Mouse (Mus musculus): ENCODE results near the gene Hectd4. TPM values are rescaled to one million over a fixed set of nuclear protein-coding genes. Genes with fewer than 3 reads are reported as not detected.
"Not testable (repeated sequence)": the region's sequence is repeated elsewhere in the genome, so short reads cannot be mapped to it uniquely, and the experiment has no call there.

Hectd4 gene
- polyA plus RNA-seq, 1 experiment from 2014 or later = 7.3 TPM

GRCm38 (mm10) chr5:121330154-121330816, 110.3 kb downstream of the Hectd4 start:
- peak overlapping the region; percentile 23; the same call in 1 of the 2 replicates for H3K27ac ChIP-seq (ENCODE audit: low read depth, low read length)
- H3K4me2 ChIP-seq = peak overlapping the region; percentile 50; the same call in 1 of the 2 replicates
- not testable (repeated sequence) for H3K4me1 ChIP-seq (ENCODE audit: control insufficient read depth, insufficient read depth, low read length); H3K27me3 ChIP-seq (ENCODE audit: control insufficient read depth, insufficient read depth, low read length); ATAC-seq (replicated peaks; ENCODE audit: insufficient number of reproducible peaks, low FRiP score, low TSS enrichment); H3K9me3 ChIP-seq (replicated peaks; ENCODE audit: control insufficient read depth, low read length); H3K9ac ChIP-seq (ENCODE audit: low read depth, low read length)
- peaks cover 29% of the 10 kb centered on the region for H3K36me3 ChIP-seq (ENCODE audit: control insufficient read depth, insufficient read depth, low read length)
- WGBS (ENCODE audit: insufficient replicate concordance) = 66% methylated on average over 6 of the region's 19 CpGs
- H3K4me3 ChIP-seq (ENCODE audit: low read depth, low read length) = peak overlapping the region; percentile 20

DNA sequence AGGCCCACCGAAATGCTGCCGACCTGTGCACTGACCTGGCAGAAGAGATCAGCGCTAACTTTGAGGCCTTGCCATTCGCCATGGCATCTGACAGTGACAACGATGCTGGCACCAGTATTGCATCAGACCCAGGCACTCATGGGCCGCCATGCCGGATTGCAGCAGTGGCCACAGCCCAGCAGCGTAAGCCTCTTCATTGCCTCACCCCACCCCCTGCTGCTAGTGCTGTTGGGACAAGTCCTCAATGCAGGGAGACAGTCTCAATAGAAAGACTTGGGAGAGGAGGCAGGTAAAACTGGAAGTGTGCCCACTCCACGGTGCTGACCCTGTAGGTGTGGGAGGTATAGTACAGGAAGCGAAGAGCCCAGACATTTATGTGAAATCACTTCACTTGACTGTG, 111.7 kb downstream of the Hectd4 start:
- no peak overlapping the region for H3K4me3 ChIP-seq (ENCODE audit: low read depth, low read length)
- ATAC-seq (replicated peaks; ENCODE audit: insufficient number of reproducible peaks, low FRiP score, low TSS enrichment) = no peak
- 93% methylated on average over 10 of the region's 10 CpGs for WGBS (ENCODE audit: insufficient replicate concordance)
- no peaks in the 10 kb centered on the region for H3K27me3 ChIP-seq (ENCODE audit: control insufficient read depth, insufficient read depth, low read length)
- H3K4me1 ChIP-seq (ENCODE audit: control insufficient read depth, insufficient read depth, low read length) = no peaks in the 10 kb centered on the region
- H3K27ac ChIP-seq (ENCODE audit: low read depth, low read length) = no peak overlapping the region
- no peak overlapping the region for H3K4me2 ChIP-seq
- no peaks in the 10 kb centered on the region for H3K9me3 ChIP-seq (replicated peaks; ENCODE audit: control insufficient read depth, low read length)
- H3K9ac ChIP-seq (ENCODE audit: low read depth, low read length) = no peak overlapping the region
- H3K36me3 ChIP-seq (ENCODE audit: control insufficient read depth, insufficient read depth, low read length) = peaks cover 33% of the 10 kb centered on the region

GRCm38 (mm10) chr5:121333976-121334375, 114.0 kb downstream of the Hectd4 start:
- H3K36me3 ChIP-seq (ENCODE audit: control insufficient read depth, insufficient read depth, low read length) = peaks cover 35% of the 10 kb centered on the region
- 93% methylated on average over 9 of the region's 9 CpGs for WGBS (ENCODE audit: insufficient replicate concordance)

DNA sequence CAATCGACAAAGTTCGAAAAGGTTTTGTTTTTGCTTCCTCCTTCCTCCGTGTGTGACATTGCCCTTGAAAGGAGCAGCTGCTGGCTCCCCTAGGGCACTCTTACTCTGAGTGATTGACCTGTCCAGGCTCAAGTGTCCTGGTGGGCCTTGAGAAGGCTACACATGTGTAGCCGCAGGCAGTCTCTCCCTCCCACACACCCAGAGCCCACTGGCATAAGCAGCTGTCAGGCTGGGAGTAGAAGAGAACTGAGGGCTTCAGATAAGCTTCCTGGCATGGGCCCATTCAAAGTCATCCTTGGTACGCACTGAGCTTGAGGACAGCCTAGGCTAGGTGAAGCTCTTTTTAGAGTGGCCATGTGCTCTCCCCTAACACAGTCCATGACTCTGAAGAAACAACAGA, 114.4 kb downstream of the Hectd4 start:
- H3K4me1 ChIP-seq (ENCODE audit: control insufficient read depth, insufficient read depth, low read length) = no peaks in the 10 kb centered on the region
- H3K4me3 ChIP-seq (ENCODE audit: low read depth, low read length) = no peak overlapping the region
- H3K36me3 ChIP-seq (ENCODE audit: control insufficient read depth, insufficient read depth, low read length) = peaks cover 36% of the 10 kb centered on the region
- no peak overlapping the region for H3K27ac ChIP-seq (ENCODE audit: low read depth, low read length)
- H3K27me3 ChIP-seq (ENCODE audit: control insufficient read depth, insufficient read depth, low read length) = no peaks in the 10 kb centered on the region
- 82% methylated on average over 5 of the region's 5 CpGs for WGBS (ENCODE audit: insufficient replicate concordance)
- no peak overlapping the region for H3K4me2 ChIP-seq
- H3K9me3 ChIP-seq (replicated peaks; ENCODE audit: control insufficient read depth, low read length) = no peaks in the 10 kb centered on the region
- ATAC-seq (replicated peaks; ENCODE audit: insufficient number of reproducible peaks, low FRiP score, low TSS enrichment) = no peak
- H3K9ac ChIP-seq (ENCODE audit: low read depth, low read length) = no peak overlapping the region; the same call in 1 of the 2 replicates

More at GRCm38 (mm10) chr5:121333976-121334375, 114.0 kb downstream of the Hectd4 start:
- H3K27me3 ChIP-seq (ENCODE audit: control insufficient read depth, insufficient read depth, low read length) = no peaks in the 10 kb centered on the region
- ATAC-seq (replicated peaks; ENCODE audit: insufficient number of reproducible peaks, low FRiP score, low TSS enrichment) = no peak
- H3K4me2 ChIP-seq = no peak overlapping the region
- no peak overlapping the region for H3K4me3 ChIP-seq (ENCODE audit: low read depth, low read length)
- no peaks in the 10 kb centered on the region for H3K4me1 ChIP-seq (ENCODE audit: control insufficient read depth, insufficient read depth, low read length)
- H3K27ac ChIP-seq (ENCODE audit: low read depth, low read length) = no peak overlapping the region
- no peak overlapping the region for H3K9ac ChIP-seq (ENCODE audit: low read depth, low read length)
- no peaks in the 10 kb centered on the region for H3K9me3 ChIP-seq (replicated peaks; ENCODE audit: control insufficient read depth, low read length)

DNA sequence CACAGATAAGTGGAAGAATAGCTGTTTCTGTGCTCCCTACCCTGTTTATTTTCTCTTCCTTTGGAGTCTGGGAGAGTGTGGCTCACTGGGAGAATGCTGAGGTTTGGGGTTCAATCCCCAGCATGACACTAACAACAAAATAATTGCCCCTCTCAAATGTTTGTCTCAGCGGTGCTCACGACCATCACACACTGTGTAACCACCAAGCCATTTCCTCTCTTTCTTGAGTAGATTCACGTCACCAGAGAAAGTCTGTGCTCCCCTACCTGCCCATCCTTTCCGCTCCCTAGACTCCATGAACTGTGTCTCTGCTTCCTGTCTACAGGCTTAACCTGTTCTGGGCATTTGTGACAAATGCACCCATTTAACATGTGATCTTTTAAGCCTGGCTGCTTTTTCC, 115.4 kb downstream of the Hectd4 start:
- Histone ChIP-seq H3K9ac (ENCODE audit: low read depth, low read length) (no peak overlapping the region), H3K9me3 (replicated peaks; ENCODE audit: control insufficient read depth, low read length) (no peaks in the 10 kb centered on the region), H3K27me3 (ENCODE audit: control insufficient read depth, insufficient read depth, low read length) (no peaks in the 10 kb centered on the region), H3K36me3 (ENCODE audit: control insufficient read depth, insufficient read depth, low read length) (peaks cover 39% of the 10 kb centered on the region), H3K4me2 (no peak overlapping the region), H3K4me3 (ENCODE audit: low read depth, low read length) (no peak overlapping the region), H3K4me1 (ENCODE audit: control insufficient read depth, insufficient read depth, low read length) (no peaks in the 10 kb centered on the region), H3K27ac (ENCODE audit: low read depth, low read length) (no peak overlapping the region)
- 82% methylated on average over 4 of the region's 4 CpGs for WGBS (ENCODE audit: insufficient replicate concordance)
- ATAC-seq (replicated peaks; ENCODE audit: insufficient number of reproducible peaks, low FRiP score, low TSS enrichment) = no peak

- H3K9ac ChIP-seq (ENCODE audit: low read depth, low read length) = no peak overlapping the region
- no peak for ATAC-seq (replicated peaks; ENCODE audit: insufficient number of reproducible peaks, low FRiP score, low TSS enrichment)
- H3K4me3 ChIP-seq (ENCODE audit: low read depth, low read length) = no peak overlapping the region
- H3K27me3 ChIP-seq (ENCODE audit: control insufficient read depth, insufficient read depth, low read length) = no peaks in the 10 kb centered on the region
- H3K4me2 ChIP-seq = no peak overlapping the region
- H3K4me1 ChIP-seq (ENCODE audit: control insufficient read depth, insufficient read depth, low read length) = 0 out of 2 replicates have a peak, but pooled peaks cover 2% of the 10 kb centered on the region
- WGBS (ENCODE audit: insufficient replicate concordance) = 84% methylated on average over 3 of the region's 3 CpGs
- no peaks in the 10 kb centered on the region for H3K9me3 ChIP-seq (replicated peaks; ENCODE audit: control insufficient read depth, low read length)
- H3K36me3 ChIP-seq (ENCODE audit: control insufficient read depth, insufficient read depth, low read length) = peaks cover 36% of the 10 kb centered on the region
- no peak overlapping the region for H3K27ac ChIP-seq (ENCODE audit: low read depth, low read length)
These were observed 116.0 kb downstream of the Hectd4 start for GRCm38 (mm10) chr5:121336009-121336408.

DNA sequence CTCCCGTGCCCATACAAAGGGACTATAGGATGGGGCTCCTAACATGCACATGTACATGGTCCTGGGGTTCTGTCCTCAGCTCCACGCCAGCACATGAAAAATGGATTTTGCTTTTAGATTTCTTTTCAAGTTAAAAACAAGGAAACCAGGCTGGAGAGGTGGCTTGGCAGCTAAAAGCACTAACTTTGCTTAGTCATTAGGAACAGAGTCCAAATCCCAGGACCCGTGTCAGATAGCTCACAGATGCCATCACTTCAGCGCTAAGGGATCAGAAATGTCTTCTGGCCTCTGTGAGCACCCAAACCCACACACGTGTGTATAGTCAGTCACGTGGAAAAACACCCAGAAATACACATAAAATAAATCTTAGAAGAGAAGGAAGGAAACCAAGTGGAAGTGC, 116.8 kb downstream of the Hectd4 start:
- Histone ChIP-seq H3K9me3 (replicated peaks; ENCODE audit: control insufficient read depth, low read length) (no peaks in the 10 kb centered on the region), H3K4me1 (ENCODE audit: control insufficient read depth, insufficient read depth, low read length) (0 out of 2 replicates have a peak, but pooled peaks cover 5% of the 10 kb centered on the region), H3K36me3 (ENCODE audit: control insufficient read depth, insufficient read depth, low read length) (peaks cover 35% of the 10 kb centered on the region), H3K27ac (ENCODE audit: low read depth, low read length) (no peak overlapping the region), H3K27me3 (ENCODE audit: control insufficient read depth, insufficient read depth, low read length) (no peaks in the 10 kb centered on the region), H3K4me3 (ENCODE audit: low read depth, low read length) (no peak overlapping the region), H3K4me2 (no peak overlapping the region), H3K9ac (ENCODE audit: low read depth, low read length) (no peak overlapping the region)
- 89% methylated on average over 6 of the region's 6 CpGs for WGBS (ENCODE audit: insufficient replicate concordance)
- ATAC-seq (replicated peaks; ENCODE audit: insufficient number of reproducible peaks, low FRiP score, low TSS enrichment) = no peak

DNA sequence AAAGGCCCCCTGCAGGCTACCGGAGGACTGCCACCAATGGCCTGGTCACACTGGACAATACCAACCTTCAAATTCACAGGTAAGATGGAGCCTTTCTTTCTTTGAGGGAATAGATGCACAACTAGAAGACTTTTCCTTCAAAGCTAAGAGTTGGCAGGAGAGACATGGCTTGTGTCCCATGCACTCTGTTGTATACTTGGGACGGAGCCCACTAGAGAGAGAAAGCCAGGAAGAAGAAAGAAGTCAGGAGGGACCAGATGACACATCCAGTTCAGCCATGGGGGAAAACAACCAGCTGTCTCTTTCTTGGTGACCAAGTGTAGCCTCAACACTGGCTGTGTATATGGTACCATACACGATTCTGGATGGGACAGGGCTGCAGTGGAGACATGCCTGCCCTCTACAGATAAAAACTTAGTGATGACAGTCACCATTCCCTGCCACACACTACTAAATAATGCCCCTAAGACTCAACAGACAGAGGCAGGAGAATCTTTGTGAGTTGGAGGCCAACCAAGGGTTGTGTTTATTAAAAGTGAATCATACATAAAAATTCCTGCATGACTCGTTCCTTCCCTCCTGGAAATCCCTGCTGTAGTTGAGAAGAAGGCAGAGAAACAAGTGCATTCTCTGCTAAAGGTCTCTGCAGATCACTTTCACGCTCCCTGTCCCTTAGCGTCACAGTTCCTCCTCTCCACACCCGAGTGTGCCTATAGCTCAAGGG, 119.7 kb downstream of the Hectd4 start:
- H3K9ac ChIP-seq (ENCODE audit: low read depth, low read length) = no peak overlapping the region
- no peaks in the 10 kb centered on the region for H3K27me3 ChIP-seq (ENCODE audit: control insufficient read depth, insufficient read depth, low read length)
- H3K4me1 ChIP-seq (ENCODE audit: control insufficient read depth, insufficient read depth, low read length) = 0 out of 2 replicates have a peak, but pooled peaks cover 5% of the 10 kb centered on the region
- 85% methylated on average over 7 of the region's 7 CpGs for WGBS (ENCODE audit: insufficient replicate concordance)
- H3K4me3 ChIP-seq (ENCODE audit: low read depth, low read length) = no peak overlapping the region
- H3K36me3 ChIP-seq (ENCODE audit: control insufficient read depth, insufficient read depth, low read length) = peaks cover 41% of the 10 kb centered on the region
- H3K27ac ChIP-seq (ENCODE audit: low read depth, low read length) = no peak overlapping the region
- no peaks in the 10 kb centered on the region for H3K9me3 ChIP-seq (replicated peaks; ENCODE audit: control insufficient read depth, low read length)
- no peak for ATAC-seq (replicated peaks; ENCODE audit: insufficient number of reproducible peaks, low FRiP score, low TSS enrichment)
- no peak overlapping the region for H3K4me2 ChIP-seq
